Mouse (Mus musculus) spleen, postnatal 4 days (tissue): ENCODE results near the gene Ints4.

Experiments
- DNase-seq, 2 experiments: peaks; one replicate each; pipeline ENCODE4 v3.0.0; 2022; ENCODE audit warnings: low spot score in 2 of 2

Ints4 gene

DNA sequence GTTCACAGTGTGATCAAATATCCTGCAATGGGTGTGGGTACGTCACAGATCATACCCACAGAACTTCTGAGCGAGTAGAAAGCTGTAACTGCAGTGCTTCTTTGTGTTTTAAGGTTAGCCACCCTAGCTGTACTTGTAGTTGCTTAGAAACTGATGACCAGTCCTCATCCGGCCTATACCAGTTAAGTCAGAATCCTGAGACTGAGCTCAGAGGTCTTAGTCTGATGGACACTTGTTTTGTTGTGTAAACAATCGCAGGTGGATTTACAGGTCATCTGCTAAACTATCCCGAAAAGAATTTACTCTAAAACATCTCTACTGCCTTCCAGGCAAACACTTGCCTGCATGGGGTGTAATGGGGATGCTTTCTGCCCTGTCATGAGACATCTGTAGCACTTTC, 55.8 kb downstream of the Ints4 start:
- no peak for DNase-seq

DNA sequence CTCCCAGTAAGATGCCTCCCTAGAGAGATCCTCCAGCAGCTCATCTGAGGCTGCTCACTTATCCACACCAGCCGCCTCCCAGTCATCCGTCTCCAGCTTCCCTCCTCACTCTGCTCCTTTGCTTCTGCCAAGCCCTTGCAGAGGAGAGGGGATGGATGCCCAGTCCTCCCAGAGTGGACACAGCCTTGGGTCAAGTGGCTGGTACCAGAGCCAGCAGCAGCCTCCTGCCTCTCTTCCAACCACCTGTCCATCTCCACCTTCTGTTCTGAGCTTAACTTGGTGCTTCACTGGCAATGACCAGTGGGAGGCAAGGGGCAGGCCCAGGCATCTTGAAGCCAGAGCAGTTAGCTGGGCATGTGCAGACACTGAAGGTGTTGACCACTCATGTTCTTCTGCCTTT, 65.7 kb downstream of the Ints4 start:
- DNase-seq = no peak

DNA sequence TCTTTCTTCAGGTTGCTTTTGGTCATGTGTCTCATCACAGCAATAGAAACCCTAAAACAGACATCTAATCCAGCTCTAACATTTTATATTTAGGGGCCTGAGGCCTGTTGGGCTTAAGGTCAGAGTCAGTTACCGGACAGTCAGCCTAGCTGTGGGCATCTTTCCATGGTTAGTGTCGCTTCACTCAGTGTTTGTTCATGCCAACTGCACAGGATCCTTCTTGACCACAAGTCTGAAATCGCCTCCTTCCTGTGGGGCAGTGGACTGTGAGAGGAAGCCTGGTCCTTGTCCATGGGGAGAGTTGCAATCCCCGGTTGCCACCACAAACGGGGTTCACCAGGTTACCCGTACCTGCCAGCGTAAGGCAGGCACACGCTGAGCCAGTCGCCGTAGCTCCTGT, 68.5 kb downstream of the Ints4 start:
- no peak for DNase-seq

DNA sequence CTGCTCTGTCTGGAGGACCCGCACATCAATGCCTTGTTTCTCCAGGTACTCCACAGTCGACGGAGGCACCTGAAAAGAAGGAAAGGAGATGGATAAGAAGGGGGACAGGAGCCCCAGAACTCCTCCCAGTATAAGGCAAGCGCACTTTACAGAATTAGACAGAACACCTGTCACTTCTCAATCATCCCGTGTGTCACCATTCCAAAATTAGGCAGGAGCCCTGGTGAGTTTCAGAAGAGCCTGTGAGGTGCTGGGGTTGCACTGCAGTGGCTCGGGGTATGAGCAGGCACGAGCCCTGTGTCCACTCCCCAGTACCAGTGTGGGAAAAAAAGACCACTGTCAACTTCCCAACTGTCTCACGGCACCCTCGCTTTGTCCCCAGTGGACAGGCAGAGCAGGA, 69.9 kb downstream of the Ints4 start:
- DNase-seq = no peak

DNA sequence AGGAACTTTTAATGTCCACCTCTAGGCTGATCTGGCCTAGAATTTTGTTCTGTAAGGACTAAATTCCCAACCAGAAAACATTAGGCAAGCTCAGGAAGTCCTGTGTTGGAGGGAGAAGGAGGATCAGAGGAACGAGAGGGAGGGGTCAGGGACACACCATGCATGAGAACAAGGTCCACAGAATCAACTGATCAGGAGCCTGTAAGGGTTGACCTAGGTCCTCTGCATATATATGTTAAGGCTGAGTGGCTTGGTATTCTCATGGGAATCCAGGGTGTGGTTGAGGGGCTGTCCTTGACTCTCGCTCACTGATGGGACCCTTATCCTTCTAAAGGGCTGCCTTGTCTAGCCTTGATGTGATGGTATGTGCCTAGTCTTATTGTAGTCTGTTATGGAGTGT, 82.8 kb downstream of the Ints4 start:
- no peak for DNase-seq

DNA sequence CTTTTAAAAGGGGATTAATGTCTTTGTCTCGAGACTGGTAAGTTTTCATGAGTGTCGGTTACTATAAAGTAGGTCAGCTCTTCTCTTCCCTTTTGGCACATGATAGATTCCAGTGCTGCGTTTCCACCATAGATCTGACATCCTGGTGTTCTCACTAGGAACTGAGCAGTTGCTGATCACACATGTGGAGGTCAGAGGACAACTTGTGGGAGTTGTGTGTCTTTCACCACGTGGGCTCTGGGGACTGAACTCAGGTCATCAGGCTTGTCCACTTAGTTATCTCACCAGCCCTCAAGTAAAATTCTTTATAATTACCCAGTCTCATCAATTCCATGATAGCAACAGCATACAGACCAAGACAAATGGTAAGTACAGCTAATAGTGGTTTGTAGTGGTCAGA, 88.6 kb downstream of the Ints4 start:
- DNase-seq = no peak

DNA sequence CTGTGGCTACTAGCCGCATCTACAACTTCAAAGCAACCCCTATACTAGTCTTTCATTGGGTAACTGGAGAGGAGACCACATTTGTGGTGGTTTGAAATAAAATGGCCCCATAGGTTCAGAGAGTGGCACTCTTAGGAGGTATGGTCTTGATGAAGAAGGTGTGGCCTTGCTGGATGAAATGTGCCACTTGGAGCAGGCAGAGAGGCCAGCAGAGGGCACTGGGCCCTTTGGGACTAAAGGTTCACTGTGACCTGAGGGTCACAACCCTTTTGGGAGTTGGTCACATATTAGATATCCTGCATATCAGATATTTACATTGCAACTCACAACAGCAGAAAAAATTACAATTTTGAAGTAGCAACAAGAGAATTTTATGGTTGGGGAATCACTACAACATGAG, 89.6 kb downstream of the Ints4 start:
- DNase-seq = no peak

DNA sequence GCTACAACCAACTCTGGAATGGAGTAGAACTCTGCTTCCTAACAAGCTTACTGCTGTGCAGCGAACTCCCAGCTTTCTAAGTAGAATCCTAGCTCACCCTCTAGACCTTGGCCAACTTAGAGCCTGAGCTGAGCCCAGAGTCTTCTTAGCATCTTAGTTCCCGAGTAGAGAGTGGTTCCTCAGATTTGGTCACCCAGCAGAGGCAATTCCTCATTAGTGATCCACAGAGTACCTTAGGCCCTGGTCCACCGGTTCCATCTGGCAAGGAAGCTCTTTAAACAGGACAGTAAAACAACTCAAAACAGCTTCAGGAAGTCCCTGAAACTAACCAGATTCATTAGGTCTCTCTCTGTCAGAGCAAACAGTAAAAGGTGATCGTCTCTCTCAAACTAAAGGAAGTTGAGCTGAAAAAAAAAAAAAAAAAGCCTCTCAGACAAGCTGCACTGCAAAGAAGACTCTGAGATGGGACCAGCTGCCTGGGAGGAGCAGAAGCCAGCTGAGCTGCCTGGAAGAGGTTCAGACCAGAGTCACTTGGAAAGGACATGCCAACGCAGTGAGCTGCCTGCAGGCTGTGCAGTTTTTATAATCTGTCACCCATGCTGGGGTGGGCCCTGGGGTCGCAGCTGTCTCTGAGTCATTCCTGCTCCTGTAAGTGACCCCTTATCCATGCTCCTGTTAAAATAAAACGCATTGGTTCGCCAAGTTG, 97.8 kb downstream of the Ints4 start:
- DNase-seq = peak; percentile 18 to 67

DNA sequence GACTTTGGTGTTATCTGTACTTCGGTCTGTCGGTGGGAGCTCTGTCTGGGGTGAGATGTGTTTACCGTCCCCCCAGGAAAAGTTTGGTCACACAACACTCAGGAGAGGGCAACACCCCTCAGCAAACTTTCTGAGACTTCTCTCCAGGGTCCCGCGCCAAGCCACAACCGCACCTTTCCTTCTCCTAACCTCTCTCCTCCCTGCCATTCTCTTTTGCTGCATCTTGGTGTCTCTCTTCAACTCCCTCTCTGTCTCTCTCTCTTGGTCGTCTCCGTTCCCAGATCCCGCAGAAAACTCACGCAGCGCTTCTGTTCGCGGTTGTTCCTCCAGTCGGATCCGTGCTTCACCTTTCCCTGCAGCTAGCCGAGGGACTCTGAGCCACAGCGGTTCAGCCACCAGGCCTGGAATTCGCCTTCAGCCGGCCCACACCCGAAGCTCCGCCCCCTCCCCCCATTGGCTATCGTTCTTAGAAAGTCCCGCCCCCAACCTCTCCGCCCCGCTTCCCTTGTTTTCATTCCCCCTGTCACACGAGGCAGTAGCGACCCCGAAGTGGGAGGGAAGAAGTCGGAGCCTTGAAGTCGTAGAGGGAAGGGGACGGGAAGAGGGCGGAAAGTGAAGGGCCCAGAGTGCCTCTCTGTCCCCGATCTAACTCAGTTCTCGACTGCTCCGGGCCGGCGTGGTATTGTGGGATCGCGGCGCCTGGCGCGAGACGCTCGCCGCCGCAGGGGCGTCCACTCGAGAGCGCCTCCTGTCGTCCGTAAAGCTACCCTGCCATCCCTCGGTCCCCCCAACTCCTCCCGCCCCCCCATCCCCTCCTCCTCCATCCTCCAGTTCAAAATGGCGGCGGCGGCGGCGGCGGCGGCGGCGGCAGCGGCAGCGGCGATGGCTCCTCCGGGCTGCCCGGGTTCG, 98.6 kb downstream of the Ints4 start, which contains the start of the genes Aamdc and Rsf1:
Gene Aamdc (minus strand): TSS at position 431 of the 909 bp plus-strand sequence.
Gene Rsf1 (plus strand): TSS at position 823 of the 909 bp plus-strand sequence.
- DNase-seq = peak; percentile 93 to 97

DNA sequence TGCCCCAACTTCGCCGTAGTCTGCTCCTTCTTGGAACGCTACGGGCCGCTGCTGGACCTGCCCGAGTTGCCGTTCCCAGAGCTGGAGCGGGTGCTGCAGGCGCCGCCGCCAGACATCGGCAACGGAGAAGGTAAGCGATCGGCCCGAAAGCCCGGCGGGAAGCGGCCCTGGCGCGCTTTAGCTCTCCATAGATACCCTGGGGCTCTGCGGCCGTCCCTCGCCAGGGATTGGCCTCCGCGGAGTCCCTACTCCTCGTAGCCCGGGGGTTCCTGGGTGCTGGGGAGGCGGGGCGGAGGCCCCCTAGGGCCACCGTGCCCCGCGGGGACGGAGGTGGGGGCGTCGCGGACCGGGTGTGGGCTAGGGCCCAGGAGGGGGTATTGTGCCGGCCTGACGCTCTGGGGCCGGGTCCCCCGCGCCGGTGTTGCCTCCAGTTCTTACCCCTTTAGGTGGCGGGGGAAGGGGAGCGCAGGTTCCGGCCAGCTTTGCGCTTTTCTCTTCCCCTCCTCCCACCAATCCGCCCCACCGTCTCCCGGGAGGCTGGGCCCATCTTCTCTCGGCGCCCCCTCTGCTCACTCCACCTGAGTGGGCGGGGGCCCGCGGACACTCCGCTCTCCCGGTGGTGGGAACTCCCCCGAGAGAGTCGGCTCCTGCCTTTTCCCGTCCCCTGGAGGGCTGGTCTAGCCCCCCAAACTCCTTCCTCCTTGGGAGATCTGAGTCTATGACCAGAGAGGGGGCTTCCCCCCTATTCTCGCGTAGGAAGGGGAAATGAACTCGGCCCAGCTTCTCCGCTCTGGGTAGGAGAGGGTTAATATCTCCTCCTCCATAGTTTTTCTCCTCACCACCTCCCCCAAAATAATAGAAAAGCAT, 99.5 kb downstream of the Ints4 start:
- DNase-seq = peak; percentile 49 to 82

DNA sequence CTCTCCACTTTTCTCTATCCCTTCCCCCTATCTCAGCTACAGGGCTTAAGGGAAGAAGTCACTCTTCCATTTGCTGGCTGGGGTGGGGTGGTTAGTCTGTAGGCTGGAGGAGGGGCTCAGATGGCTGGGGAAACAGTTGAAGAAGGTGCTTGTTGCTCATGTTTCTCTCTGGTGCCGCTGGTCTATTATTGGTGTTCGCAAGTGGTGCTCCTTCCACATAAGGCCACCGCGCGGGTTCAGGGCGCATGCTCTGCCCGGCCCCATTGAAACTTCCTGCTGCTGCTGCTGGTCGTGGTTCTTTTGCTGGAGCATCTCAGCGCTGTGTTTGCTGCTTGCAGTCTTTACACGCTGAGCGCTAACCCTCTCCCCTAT, 100.1 kb downstream of the Ints4 start:
- DNase-seq = peak; percentile 80 to 89

DNA sequence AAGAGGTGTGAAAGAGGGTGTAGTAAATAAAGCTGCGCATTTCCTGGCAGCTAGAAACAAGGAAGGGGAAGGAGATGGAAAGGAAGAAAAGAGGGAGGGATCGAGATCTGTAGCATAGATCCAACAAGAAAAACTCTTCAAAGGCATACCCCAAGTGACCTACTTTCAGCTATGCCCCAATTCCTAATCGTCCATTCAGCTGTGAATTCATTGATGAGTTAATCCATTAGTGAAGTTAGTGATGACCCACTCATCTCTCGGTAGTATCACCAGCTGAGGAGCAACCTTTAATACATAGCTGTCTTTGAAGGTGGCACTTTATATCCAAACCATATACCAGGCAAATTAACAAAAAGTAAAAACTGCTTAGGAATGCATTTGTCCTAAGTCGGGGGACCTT, 107.8 kb downstream of the Ints4 start:
- DNase-seq = no peak

DNA sequence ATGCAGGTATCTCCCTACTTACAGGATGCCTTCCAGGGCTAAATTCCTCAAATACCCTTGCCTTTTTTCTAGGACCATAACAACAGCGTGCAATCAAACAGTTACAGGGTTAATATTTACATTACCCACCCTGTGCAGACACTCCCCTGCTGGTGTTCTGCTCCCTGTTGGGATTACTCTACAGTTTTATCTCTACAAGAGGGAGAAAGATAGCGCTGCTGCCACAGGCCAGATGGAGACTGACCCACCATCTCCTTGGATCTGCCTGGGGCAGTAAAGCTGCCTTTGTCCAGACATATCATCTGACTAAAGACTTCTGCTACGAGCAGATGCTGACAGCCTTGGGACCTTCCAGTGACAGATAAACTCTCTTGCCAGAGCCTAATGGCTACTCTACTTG, 109.7 kb downstream of the Ints4 start:
- no peak for DNase-seq
